Mouse (Mus musculus): ENCODE results near the gene Ralgapa2.

GRCm38 (mm10) chr2:146363483-146363882, 148.7 kb downstream of the Ralgapa2 start:
- TF ChIP-seq POLR2A (IDR thresholded peaks at IDR 0.05; ENCODE audit: insufficient read depth, low read depth, low read length) = no peak
- TF ChIP-seq CTCF (IDR thresholded peaks at IDR 0.05) = no peak
- no peak for TF ChIP-seq EP300 (IDR thresholded peaks at IDR 0.05; ENCODE audit: insufficient read depth, low read depth, low read length)
